Mouse (Mus musculus): ENCODE results near the gene Mup2. TPM values are rescaled to one million over a fixed set of nuclear protein-coding genes. Genes with fewer than 3 reads are reported as not detected.
"Not testable (repeated sequence)": the region's sequence is repeated elsewhere in the genome, so short reads cannot be mapped to it uniquely, and the experiment has no call there.

The Mup2 gene
- total RNA-seq (2021), result not detected
- long read RNA-seq, experiment 1, result 0 reads
- long read RNA-seq, experiment 2, result 0 reads

DNA sequence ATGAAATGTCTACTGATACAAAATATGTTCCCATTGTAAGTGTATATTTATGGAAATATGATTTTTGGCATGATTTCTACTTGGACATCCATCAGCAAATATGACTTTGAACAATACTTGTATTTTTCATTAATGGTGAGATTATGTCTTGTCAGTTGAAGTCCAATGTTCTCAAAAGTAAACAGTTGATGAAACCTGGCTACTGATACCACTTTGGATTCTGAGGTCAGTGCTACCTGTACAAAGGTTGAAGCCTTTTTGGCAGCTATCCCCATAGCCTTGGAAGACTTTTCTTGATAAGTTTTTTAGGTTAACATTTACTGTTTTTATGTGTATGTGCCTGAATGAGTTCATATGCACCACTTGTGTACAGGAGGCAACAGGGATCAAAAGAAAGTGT lies at the start of gene Mup2:
Mup2 (minus strand) TSS at position 101 of the 400 bp plus-strand sequence.
- DNase-seq (ENCODE audit: low spot score in 2 of 2), result not testable (repeated sequence)

Other genes starting within 250 kb of the Mup2 start
- not detected for gene Slc46a2, start 239.2 kb downstream of the Mup2 start, total RNA-seq (2021)
- not detected for gene Mup4, start 193.6 kb downstream of the Mup2 start, total RNA-seq (2021)
- gene Mup6, start 190.0 kb downstream of the Mup2 start, total RNA-seq (2021), result not detected
- not detected for gene Mup7, start 83.8 kb downstream of the Mup2 start, total RNA-seq (2021)
- gene Mup8, start 68.3 kb upstream of the Mup2 start, total RNA-seq (2021), result not detected